Mouse (Mus musculus): ENCODE results near the gene Acot12. TPM values are rescaled to one million over a fixed set of nuclear protein-coding genes. Genes with fewer than 3 reads are reported as not detected.

The Acot12 gene
- polyA plus RNA-seq (2011; ENCODE audit: insufficient read depth, insufficient read length, low replicate concordance, missing spikeins): not detected in 2 replicates

GRCm38 (mm10) chr13:91741280-91742047 lies at the start of gene Acot12:
TSS of gene Acot12 (plus strand) at chr13:91741512.
- no peak within 1 kb of the TSS for H3K4me3 ChIP-seq (replicated peaks; ENCODE audit: control insufficient read depth, low read depth, low read length)

GRCm38 (mm10) chr13:91693615-91694014 lies 47.7 kb upstream of the Acot12 start:
- TF ChIP-seq CTCF (IDR thresholded peaks at IDR 0.05; ENCODE audit: control insufficient read depth, insufficient read depth, low read length) (no peak), POLR2A (IDR thresholded peaks at IDR 0.05; ENCODE audit: borderline replicate concordance, control insufficient read depth, low read depth, low read length) (no peak)
- WGBS: 84% methylated on average over 7 of the region's 7 CpGs
- Histone ChIP-seq H3K27ac (ENCODE audit: control insufficient read depth, insufficient read depth, low read depth, low read length, poor library complexity) (no peak overlapping the region), H3K4me1 (ENCODE audit: control insufficient read depth, insufficient read depth, low read length) (no peaks in the 10 kb centered on the region), H3K4me3 (replicated peaks; ENCODE audit: control insufficient read depth, low read depth, low read length) (no peak overlapping the region)

More at GRCm38 (mm10) chr13:91741280-91742047, at the start of gene Acot12:
- no peaks in the 10 kb centered on the region for H3K4me1 ChIP-seq (ENCODE audit: control insufficient read depth, insufficient read depth, low read length)
- H3K27ac ChIP-seq (ENCODE audit: control insufficient read depth, insufficient read depth, low read depth, low read length, poor library complexity): no peak within 1 kb of the TSS
- WGBS: 17% methylated on average over 45 of the region's 45 CpGs
- no peak for TF ChIP-seq POLR2A (IDR thresholded peaks at IDR 0.05; ENCODE audit: borderline replicate concordance, control insufficient read depth, low read depth, low read length)
- no peak for TF ChIP-seq CTCF (IDR thresholded peaks at IDR 0.05; ENCODE audit: control insufficient read depth, insufficient read depth, low read length)

GRCm38 (mm10) chr13:91695406-91695805 lies 45.9 kb upstream of the Acot12 start:
- no peaks in the 10 kb centered on the region for H3K4me1 ChIP-seq (ENCODE audit: control insufficient read depth, insufficient read depth, low read length)
- 85% methylated on average over 2 of the region's 2 CpGs for WGBS
- TF ChIP-seq POLR2A (IDR thresholded peaks at IDR 0.05; ENCODE audit: borderline replicate concordance, control insufficient read depth, low read depth, low read length): no peak
- no peak for TF ChIP-seq CTCF (IDR thresholded peaks at IDR 0.05; ENCODE audit: control insufficient read depth, insufficient read depth, low read length)
- no peak overlapping the region for H3K4me3 ChIP-seq (replicated peaks; ENCODE audit: control insufficient read depth, low read depth, low read length)
- H3K27ac ChIP-seq (ENCODE audit: control insufficient read depth, insufficient read depth, low read depth, low read length, poor library complexity): no peak overlapping the region

GRCm38 (mm10) chr13:91696109-91696645 lies 45.1 kb upstream of the Acot12 start:
- TF ChIP-seq CTCF (IDR thresholded peaks at IDR 0.05; ENCODE audit: control insufficient read depth, insufficient read depth, low read length): no peak
- TF ChIP-seq POLR2A (IDR thresholded peaks at IDR 0.05; ENCODE audit: borderline replicate concordance, control insufficient read depth, low read depth, low read length): no peak
- Histone ChIP-seq H3K4me3 (replicated peaks; ENCODE audit: control insufficient read depth, low read depth, low read length) (no peak overlapping the region), H3K4me1 (ENCODE audit: control insufficient read depth, insufficient read depth, low read length) (no peaks in the 10 kb centered on the region; the same call in 1 of the 2 replicates), H3K27ac (ENCODE audit: control insufficient read depth, insufficient read depth, low read depth, low read length, poor library complexity) (no peak overlapping the region)
- WGBS: 41% methylated on average over 2 of the region's 2 CpGs

- no peaks in the 10 kb centered on the region; the same call in 1 of the 2 replicates for H3K4me1 ChIP-seq (ENCODE audit: control insufficient read depth, insufficient read depth, low read length)
- no peak for TF ChIP-seq CTCF (IDR thresholded peaks at IDR 0.05; ENCODE audit: control insufficient read depth, insufficient read depth, low read length)
- no peak for TF ChIP-seq POLR2A (IDR thresholded peaks at IDR 0.05; ENCODE audit: borderline replicate concordance, control insufficient read depth, low read depth, low read length)
- 47% methylated on average over 3 of the region's 3 CpGs for WGBS
Observed at GRCm38 (mm10) chr13:91697011-91697410, 44.3 kb upstream of the Acot12 start.

GRCm38 (mm10) chr13:91702337-91702736 lies 39.0 kb upstream of the Acot12 start:
- no peak overlapping the region for H3K4me3 ChIP-seq (replicated peaks; ENCODE audit: control insufficient read depth, low read depth, low read length)
- H3K27ac ChIP-seq (ENCODE audit: control insufficient read depth, insufficient read depth, low read depth, low read length, poor library complexity): no peak overlapping the region
- TF ChIP-seq CTCF (IDR thresholded peaks at IDR 0.05; ENCODE audit: control insufficient read depth, insufficient read depth, low read length): no peak
- no peak for TF ChIP-seq POLR2A (IDR thresholded peaks at IDR 0.05; ENCODE audit: borderline replicate concordance, control insufficient read depth, low read depth, low read length)
- WGBS: 15% methylated on average over 6 of the region's 6 CpGs
- no peaks in the 10 kb centered on the region; the same call in 1 of the 2 replicates for H3K4me1 ChIP-seq (ENCODE audit: control insufficient read depth, insufficient read depth, low read length)

More at GRCm38 (mm10) chr13:91697011-91697410, 44.3 kb upstream of the Acot12 start:
- no peak overlapping the region for H3K27ac ChIP-seq (ENCODE audit: control insufficient read depth, insufficient read depth, low read depth, low read length, poor library complexity)
- H3K4me3 ChIP-seq (replicated peaks; ENCODE audit: control insufficient read depth, low read depth, low read length): no peak overlapping the region

GRCm38 (mm10) chr13:91719487-91719886 lies 21.8 kb upstream of the Acot12 start:
- WGBS: 86% methylated on average over 6 of the region's 6 CpGs
- Histone ChIP-seq H3K27ac (ENCODE audit: control insufficient read depth, insufficient read depth, low read depth, low read length, poor library complexity) (no peak overlapping the region), H3K4me3 (replicated peaks; ENCODE audit: control insufficient read depth, low read depth, low read length) (no peak overlapping the region), H3K4me1 (ENCODE audit: control insufficient read depth, insufficient read depth, low read length) (no peaks in the 10 kb centered on the region)
- TF ChIP-seq POLR2A (IDR thresholded peaks at IDR 0.05; ENCODE audit: borderline replicate concordance, control insufficient read depth, low read depth, low read length) (no peak), CTCF (IDR thresholded peaks at IDR 0.05; ENCODE audit: control insufficient read depth, insufficient read depth, low read length) (no peak)

GRCm38 (mm10) chr13:91723108-91723735 lies 18.1 kb upstream of the Acot12 start:
- TF ChIP-seq CTCF (IDR thresholded peaks at IDR 0.05; ENCODE audit: control insufficient read depth, insufficient read depth, low read length) (peak; percentile 31; the same call in 1 of the 2 replicates), POLR2A (IDR thresholded peaks at IDR 0.05; ENCODE audit: borderline replicate concordance, control insufficient read depth, low read depth, low read length) (no peak)
- Histone ChIP-seq H3K4me3 (replicated peaks; ENCODE audit: control insufficient read depth, low read depth, low read length) (no peak overlapping the region), H3K27ac (ENCODE audit: control insufficient read depth, insufficient read depth, low read depth, low read length, poor library complexity) (no peak overlapping the region), H3K4me1 (ENCODE audit: control insufficient read depth, insufficient read depth, low read length) (no peaks in the 10 kb centered on the region)
- WGBS: 62% methylated on average over 8 of the region's 8 CpGs

All from bone marrow, adult 2 months (tissue).